16 mouse cellular contexts compared by ENCODE assay signal in genomic region chr12:98280996-98281395, GRCm38 (mm10). TPM values are rescaled to one million over a fixed set of nuclear protein-coding genes. Genes with fewer than 3 reads are reported as not detected.
DNase-seq lines count a peak whose midpoint lies in the region; ATAC-seq and TF ChIP-seq lines count a peak whose summit lies in the region.
"Had no signal": no experiment of that assay in that cellular context is flagged by ENCODE, and none has a peak within 500 bp of the region (broad histone marks: within the 10 kb centered on the region; RNA-seq: fewer than 3 reads in every experiment).

No protein-coding gene starts in this region.

- H3K27ac ChIP-seq in forebrain, postnatal 0 days (ENCODE audit: low read depth, low read length) = no peak overlapping the region
- H3K27ac ChIP-seq in forebrain, embryonic 11.5 days (ENCODE audit: low read depth, low read length) = no peak overlapping the region
- H3K27ac ChIP-seq in layer of hippocampus, adult 2 months = peak overlapping the region; percentile 80
- peak overlapping the region; percentile 62 for H3K27ac ChIP-seq in embryonic fibroblast, embryonic 13.5 days (ENCODE audit: insufficient read depth, low read length)
- H3K27ac ChIP-seq in midbrain, embryonic 14.5 days (replicated peaks; ENCODE audit: low read depth, low read length) = no peak overlapping the region
- H3K27ac ChIP-seq: embryonic facial prominence, embryonic 10.5 days; embryonic facial prominence, embryonic 12.5 days; forebrain, embryonic 10.5 days; forebrain, embryonic 13.5 days; forebrain, embryonic 15.5 days had no signal

- H3K27me3 ChIP-seq in forebrain, postnatal 0 days (ENCODE audit: insufficient read depth, low read length) = no peaks in the 10 kb centered on the region
- H3K27me3 ChIP-seq in forebrain, embryonic 11.5 days (ENCODE audit: control insufficient read depth, insufficient read depth, low read length) = no peaks in the 10 kb centered on the region
- H3K27me3 ChIP-seq in midbrain, embryonic 14.5 days (ENCODE audit: control insufficient read depth, insufficient read depth, low read length) = no peaks in the 10 kb centered on the region
- H3K27me3 ChIP-seq: embryonic facial prominence, embryonic 12.5 days; forebrain, embryonic 13.5 days; forebrain, embryonic 15.5 days; Patski had no signal

- no peaks in the 10 kb centered on the region for H3K9me3 ChIP-seq in forebrain, postnatal 0 days (ENCODE audit: low read length)
- no peaks in the 10 kb centered on the region; the same call in 1 of the 2 replicates for H3K9me3 ChIP-seq in forebrain, embryonic 11.5 days (ENCODE audit: control insufficient read depth, low read length)
- no peaks in the 10 kb centered on the region for H3K9me3 ChIP-seq in midbrain, embryonic 14.5 days (ENCODE audit: control insufficient read depth, low read length)
- H3K9me3 ChIP-seq: embryonic facial prominence, embryonic 10.5 days; embryonic facial prominence, embryonic 12.5 days; forebrain, embryonic 10.5 days; forebrain, embryonic 13.5 days; forebrain, embryonic 15.5 days; G1E had no signal

- H3K4me2 ChIP-seq in forebrain, postnatal 0 days (ENCODE audit: low read depth) = no peak overlapping the region
- H3K4me2 ChIP-seq in forebrain, embryonic 11.5 days (ENCODE audit: low read depth, low read length, severe bottlenecking) = no peak overlapping the region
- H3K4me2 ChIP-seq in midbrain, embryonic 14.5 days (ENCODE audit: low read length) = no peak overlapping the region
- H3K4me2 ChIP-seq: embryonic facial prominence, embryonic 12.5 days; forebrain, embryonic 13.5 days; forebrain, embryonic 15.5 days had no signal

- no peak overlapping the region for H3K9ac ChIP-seq in forebrain, postnatal 0 days
- H3K9ac ChIP-seq in forebrain, embryonic 11.5 days (ENCODE audit: low read length) = no peak overlapping the region
- H3K9ac ChIP-seq in midbrain, embryonic 14.5 days (replicated peaks; ENCODE audit: low read length) = no peak overlapping the region
- H3K9ac ChIP-seq: embryonic facial prominence, embryonic 12.5 days; forebrain, embryonic 13.5 days; forebrain, embryonic 15.5 days had no signal

- H3K4me1 ChIP-seq in forebrain, postnatal 0 days (ENCODE audit: insufficient read depth) = no peaks in the 10 kb centered on the region
- H3K4me1 ChIP-seq in forebrain, embryonic 11.5 days (replicated peaks; ENCODE audit: control insufficient read depth, insufficient read depth, low read length) = no peaks in the 10 kb centered on the region
- H3K4me1 ChIP-seq in embryonic fibroblast, embryonic 13.5 days (ENCODE audit: control insufficient read depth, insufficient read depth, low read length) = peaks cover 6% of the 10 kb centered on the region
- no peaks in the 10 kb centered on the region; the same call in 1 of the 2 replicates for H3K4me1 ChIP-seq in midbrain, embryonic 14.5 days (ENCODE audit: control insufficient read depth, insufficient read depth, low read length)
- H3K4me1 ChIP-seq: embryonic facial prominence, embryonic 10.5 days; embryonic facial prominence, embryonic 12.5 days; forebrain, embryonic 10.5 days; forebrain, embryonic 13.5 days; forebrain, embryonic 15.5 days had no signal

- TF ChIP-seq POLR2A in embryonic fibroblast, embryonic 13.5 days (IDR thresholded peaks at IDR 0.05; ENCODE audit: low read depth, low read length) = no peak

- ATAC-seq in forebrain, postnatal 0 days = no peak
- ATAC-seq in forebrain, embryonic 11.5 days (replicated peaks; ENCODE audit: low FRiP score) = no peak
- no peak for ATAC-seq in midbrain, embryonic 14.5 days (ENCODE audit: low FRiP score, low TSS enrichment)
- ATAC-seq: Patski had no signal

- 60% methylated on average over 8 of the region's 8 CpGs for WGBS in forebrain, postnatal 0 days
- WGBS in forebrain, embryonic 11.5 days = 77% methylated on average over 8 of the region's 8 CpGs
- 78% methylated on average over 8 of the region's 8 CpGs for WGBS in midbrain, embryonic 14.5 days

- no peak for TF ChIP-seq CTCF in forebrain, postnatal 0 days (IDR thresholded peaks at IDR 0.05; ENCODE audit: low read depth)
- no peak for TF ChIP-seq CTCF in layer of hippocampus, adult 2 months (conservative IDR thresholded peaks at IDR 0.05)
- no peak for TF ChIP-seq CTCF in embryonic fibroblast, embryonic 13.5 days (IDR thresholded peaks at IDR 0.05; ENCODE audit: borderline replicate concordance, insufficient read depth, low read length)

- peak; percentile 8 for DNase-seq in forebrain, postnatal 0 days
- no peak for DNase-seq in forebrain, embryonic 11.5 days (ENCODE audit: low spot score)
- no peak for DNase-seq in layer of hippocampus, adult 2 months (ENCODE audit: low spot score in 2 of 2)
- no peak for DNase-seq in layer of hippocampus, adult 9-11 months
- DNase-seq in midbrain, embryonic 14.5 days = no peak
- DNase-seq: adrenal gland, adult 8-10 months had no signal

- no peaks in the 10 kb centered on the region for H3K36me3 ChIP-seq in forebrain, postnatal 0 days (ENCODE audit: insufficient read depth)
- no peaks in the 10 kb centered on the region for H3K36me3 ChIP-seq in forebrain, embryonic 11.5 days (ENCODE audit: control insufficient read depth, insufficient read depth, low read length)
- H3K36me3 ChIP-seq in midbrain, embryonic 14.5 days (ENCODE audit: control insufficient read depth, insufficient read depth, low read length) = no peaks in the 10 kb centered on the region
- H3K36me3 ChIP-seq: embryonic facial prominence, embryonic 10.5 days; embryonic facial prominence, embryonic 12.5 days; forebrain, embryonic 10.5 days; forebrain, embryonic 15.5 days had no signal

- no peak overlapping the region for H3K4me3 ChIP-seq in forebrain, postnatal 0 days (ENCODE audit: low read depth, low read length)
- no peak overlapping the region for H3K4me3 ChIP-seq in forebrain, embryonic 11.5 days (ENCODE audit: low read depth, low read length)
- H3K4me3 ChIP-seq in layer of hippocampus, adult 2 months = peak overlapping the region; percentile 20; the same call in 1 of the 2 replicates
- H3K4me3 ChIP-seq in embryonic fibroblast, embryonic 13.5 days (ENCODE audit: insufficient read depth, low read length) = no peak overlapping the region
- no peak overlapping the region for H3K4me3 ChIP-seq in midbrain, embryonic 14.5 days (replicated peaks; ENCODE audit: low read depth, low read length)
- H3K4me3 ChIP-seq: embryonic facial prominence, embryonic 10.5 days; embryonic facial prominence, embryonic 12.5 days; erythroblast, embryonic 14.5 days; forebrain, embryonic 10.5 days; forebrain, embryonic 13.5 days; forebrain, embryonic 15.5 days had no signal

RNA-seq across cellular contexts. Expression of gene Gpr65, which starts 12.6 kb away (rescaled TPM):
- 0.31 and 1.1 TPM in 2 replicates for total RNA-seq in forebrain, postnatal 0 days (2014; rRNA removed)
- 0.19 and 0.30 TPM in 2 replicates for polyA plus RNA-seq in forebrain, postnatal 0 days (2015; fragmentation: Nextera tagmentation; extraction: Ambion mirVana)
- polyA plus RNA-seq in forebrain, embryonic 11.5 days (2014; fragmentation: Nextera tagmentation; extraction: Ambion mirVana) = 0.20 and 0.51 TPM in 2 replicates
- total RNA-seq in layer of hippocampus, adult 2 months (2021) = not detected
- 0.33 TPM in 1 of 2 replicates, not detected in the other for polyA plus RNA-seq in embryonic fibroblast, embryonic 13.5 days (2011; ENCODE audit: insufficient read length, low read depth, missing spikeins)
- 0.59 TPM in 1 of 2 replicates, not detected in the other for polyA plus RNA-seq in midbrain, embryonic 14.5 days (2014; fragmentation: Nextera tagmentation; extraction: Ambion mirVana)
- polyA plus RNA-seq: C2C12; erythroblast, embryonic 14.5 days; Patski had no signal

RNA-seq across cellular contexts. Expression of gene Galc, which starts 21.7 kb away (rescaled TPM):
- 10.5 and 15.3 TPM in 2 replicates for total RNA-seq in forebrain, postnatal 0 days (2014; rRNA removed)
- 6.4 and 10.2 TPM in 2 replicates for polyA plus RNA-seq in forebrain, postnatal 0 days (2015; fragmentation: Nextera tagmentation; extraction: Ambion mirVana)
- polyA plus RNA-seq in forebrain, embryonic 11.5 days (2014; fragmentation: Nextera tagmentation; extraction: Ambion mirVana) = 14.7 and 16.4 TPM in 2 replicates
- total RNA-seq in layer of hippocampus, adult 2 months (2021) = 10 to 100 TPM; 24.9 to 27.5 TPM
- 14.0 and 16.8 TPM in 2 replicates for polyA plus RNA-seq in embryonic fibroblast, embryonic 13.5 days (2011; ENCODE audit: insufficient read length, low read depth, missing spikeins)
- 10.4 and 13.9 TPM in 2 replicates for polyA plus RNA-seq in midbrain, embryonic 14.5 days (2014; fragmentation: Nextera tagmentation; extraction: Ambion mirVana)
- polyA plus RNA-seq: erythroblast, embryonic 14.5 days had no signal

Comparison
In these comparisons a context has a peak if more than half of its experiments do, and no peak if none do; other contexts are left out.
1. H3K27ac ChIP-seq: peak in layer of hippocampus, adult 2 months (single experiment) and embryonic fibroblast, embryonic 13.5 days (single experiment); none in forebrain, postnatal 0 days (single experiment), forebrain, embryonic 11.5 days (single experiment) and midbrain, embryonic 14.5 days (single experiment).